Mouse (Mus musculus): ENCODE results near the gene Mab21l1.

- TF ChIP-seq CHD2 (IDR thresholded peaks at IDR 0.05; ENCODE audit: low read depth, low read length) (no peak), HCFC1 (IDR thresholded peaks at IDR 0.05; ENCODE audit: borderline replicate concordance, insufficient read depth, low read length) (no peak)
These were observed 38.4 kb upstream of the Mab21l1 start for GRCm38 (mm10) chr3:55743885-55744284.

Measured in ES-E14 (cell line).